Mouse (Mus musculus) inflammation-experienced regulatory T-cells (primary cell): ENCODE data around the gene Siva1. TPM values are rescaled to one million over a fixed set of nuclear protein-coding genes. Genes with fewer than 3 reads are reported as not detected.

Experiments used
- polyA plus RNA-seq, 2 experiments: library from polyadenylated mRNA; unstranded; fragments of 100-300 nt; shearing (Covaris generic); gene quantifications; one replicate each; pipeline ENCODE4 v1.2.1; 2017

The Siva1 gene
- polyA plus RNA-seq: 10 to 100 TPM; 33.8 to 36.5 TPM

DNA sequence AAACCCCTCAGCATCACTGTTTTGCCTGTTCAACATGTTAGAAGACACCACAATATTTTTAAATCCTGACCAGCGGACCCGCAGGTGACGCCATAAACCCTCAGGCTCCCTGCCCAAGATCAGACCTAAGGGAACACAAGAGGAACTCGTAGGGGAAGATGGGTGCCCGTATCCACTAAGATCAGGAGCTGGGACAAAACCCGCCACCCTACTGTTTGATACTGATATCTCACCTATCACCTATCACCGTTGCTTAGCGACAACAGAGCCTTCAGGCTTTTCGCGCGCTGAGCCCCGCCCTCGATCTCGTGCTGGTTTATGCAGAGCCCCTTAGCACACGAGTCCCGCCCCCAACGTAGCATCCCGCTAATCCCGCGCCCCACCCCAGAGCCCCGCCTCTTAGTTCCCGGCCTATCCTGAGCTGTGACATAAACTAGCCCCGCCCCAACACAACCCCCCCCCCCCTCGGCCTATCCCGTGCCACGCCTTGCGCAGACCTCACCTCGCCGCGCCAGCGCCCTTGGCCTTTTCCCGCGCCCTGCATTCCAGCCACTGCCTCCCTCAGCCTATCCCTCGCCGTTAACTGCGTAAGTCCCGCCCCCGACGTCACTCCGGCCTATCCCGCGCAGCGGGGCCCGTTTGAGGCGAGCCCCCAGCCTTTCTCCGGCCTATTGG is at the start of gene Siva1:
Gene Siva1, plus strand, starts transcription at position 500 of the 675 bp plus-strand sequence.

DNA sequence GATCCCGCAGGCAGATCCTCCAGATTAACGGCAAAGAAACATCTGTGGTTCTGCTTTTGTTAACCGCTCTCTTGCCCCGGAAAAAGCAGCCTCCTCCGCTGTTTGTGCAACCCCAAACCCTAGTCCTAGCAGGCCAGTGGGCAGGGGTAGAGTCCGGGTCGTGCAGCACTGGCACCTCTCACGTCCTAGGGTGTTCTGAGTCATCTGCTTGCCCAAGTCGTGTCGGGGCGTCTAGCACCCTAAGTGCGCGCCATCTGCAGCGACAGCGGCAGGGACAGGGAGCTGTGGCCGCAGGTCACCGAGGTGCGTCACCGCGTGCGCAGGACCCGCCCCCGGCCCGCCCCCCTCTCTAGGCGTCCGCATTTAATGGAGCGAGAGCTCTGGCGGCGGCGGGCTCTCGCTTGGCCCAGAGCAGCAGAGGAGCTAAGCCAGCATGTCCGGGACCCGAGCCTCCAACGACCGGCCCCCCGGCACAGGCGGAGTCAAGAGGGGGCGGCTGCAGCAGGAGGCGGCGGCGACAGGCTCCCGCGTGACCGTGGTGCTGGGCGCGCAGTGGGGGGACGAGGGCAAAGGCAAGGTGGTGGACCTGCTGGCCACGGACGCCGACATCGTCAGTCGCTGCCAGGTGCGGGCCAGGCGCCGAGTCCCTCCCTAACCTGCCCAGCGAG is 24.7 kb upstream of the Siva1 start, which contains the start of gene Adssl1:
Gene Adssl1, plus strand, starts transcription at position 360 of the 668 bp plus-strand sequence.

DNA sequence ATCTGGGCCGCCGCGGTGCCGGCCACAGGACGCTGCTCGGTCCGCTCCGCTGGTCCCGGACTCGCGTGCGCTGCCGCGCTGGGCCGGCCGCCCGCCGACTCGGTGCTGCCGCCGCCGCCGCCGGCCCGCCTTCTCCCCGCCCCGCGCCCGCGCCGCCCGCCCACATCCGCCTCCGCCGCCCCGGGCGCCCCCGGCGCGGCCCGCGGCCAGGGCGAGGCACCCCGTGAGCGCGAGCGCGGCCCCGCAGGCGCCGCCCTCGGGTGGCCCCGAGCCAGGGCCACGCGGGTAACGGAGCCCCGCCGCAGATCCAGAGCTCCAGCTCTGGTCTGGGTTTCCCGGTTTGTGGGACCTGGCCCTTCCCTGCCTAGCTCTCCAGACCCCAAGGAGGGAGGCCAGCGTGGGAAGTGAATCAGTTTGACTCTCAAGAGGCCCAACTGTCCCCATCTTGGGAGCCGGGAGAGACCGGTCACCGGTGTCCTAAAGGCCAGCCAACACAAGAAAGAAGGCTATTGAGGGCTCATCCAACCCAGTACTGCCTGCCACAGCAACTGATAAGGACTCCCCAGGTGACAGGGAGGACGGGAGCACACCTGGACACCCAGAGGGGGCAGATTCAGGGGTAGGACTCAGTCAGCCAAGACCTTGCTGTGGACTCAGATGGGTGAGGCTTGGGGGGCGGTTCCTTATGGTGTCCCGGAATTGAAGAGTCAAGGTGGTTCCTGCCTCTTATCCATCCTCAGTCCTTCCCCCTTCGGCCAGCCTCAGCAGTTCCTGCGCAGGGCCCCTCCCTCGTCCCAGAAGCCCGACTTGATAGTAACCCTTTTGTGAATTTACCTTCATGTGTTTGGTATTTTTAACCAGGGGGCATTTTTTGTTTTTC is 29.9 kb downstream of the Siva1 start, which contains the start of gene Akt1:
Gene Akt1, minus strand, starts transcription at position 753 of the 880 bp plus-strand sequence.

DNA sequence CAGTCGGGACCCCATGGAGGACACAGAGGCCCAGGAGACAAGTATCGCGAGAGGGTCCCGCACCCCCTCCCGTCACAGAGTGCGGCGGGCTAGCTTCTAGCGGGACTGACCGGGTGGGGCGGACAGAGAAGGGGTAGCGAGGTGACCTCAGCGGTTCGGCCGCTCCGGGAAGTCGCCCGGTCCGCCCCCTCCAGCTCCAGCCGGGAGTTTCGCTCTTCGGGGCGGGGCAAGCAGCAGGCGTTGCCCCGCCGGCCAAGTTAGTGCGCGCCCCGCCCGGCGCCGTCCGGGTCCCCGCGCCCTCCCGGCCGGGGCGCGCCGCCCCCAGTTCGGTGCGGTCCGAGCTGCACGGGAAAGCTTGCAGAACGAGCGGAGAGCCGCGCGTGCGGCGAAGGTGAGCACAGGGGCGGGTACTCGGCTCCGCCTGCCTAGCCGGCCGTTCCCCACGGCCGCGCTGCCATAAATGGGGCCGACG is 34.1 kb downstream of the Siva1 start, which contains the start of gene Zbtb42:
Gene Zbtb42, plus strand, starts transcription at position 274 of the 472 bp plus-strand sequence.

Other genes with a start within 250 kb of the Siva1 start
- under 1 TPM in 1 of 2 experiments, not detected in 1; 0.44 TPM for gene A530016L24Rik, start 155.2 kb upstream of the Siva1 start, polyA plus RNA-seq
- under 1 TPM; 0.13 to 0.81 TPM for gene Tmem179, start 127.9 kb upstream of the Siva1 start, polyA plus RNA-seq
- 10 to 100 TPM; 13.0 to 22.7 TPM for gene Inf2, start 55.9 kb upstream of the Siva1 start, polyA plus RNA-seq
- gene Adssl1, start 24.6 kb upstream of the Siva1 start, polyA plus RNA-seq: 1 to 10 TPM; 1.8 to 5.6 TPM
- gene Akt1, start 30.2 kb downstream of the Siva1 start, polyA plus RNA-seq: 100 to 1,000 TPM; 163 to 181 TPM
- gene Zbtb42, start 34.1 kb downstream of the Siva1 start, polyA plus RNA-seq: 1 to 10 TPM; 3.5 to 5.5 TPM
- gene Cep170b, start 75.8 kb downstream of the Siva1 start, polyA plus RNA-seq: 10 to 100 TPM in 1 of 2 experiments, 1 to 10 TPM in 1; 9.6 to 20.3 TPM
- gene Pld4, start 116.0 kb downstream of the Siva1 start, polyA plus RNA-seq: 10 to 100 TPM in 1 of 2 experiments, 1 to 10 TPM in 1; 1.3 to 18.1 TPM
- not detected for gene Ahnak2, start 158.0 kb downstream of the Siva1 start, polyA plus RNA-seq
- under 1 TPM in 1 of 2 experiments, not detected in 1; 0.82 TPM for gene Clba1, start 164.3 kb downstream of the Siva1 start, polyA plus RNA-seq
- 10 to 100 TPM; 69.2 to 88.8 TPM for gene Cdca4, start 184.7 kb downstream of the Siva1 start, polyA plus RNA-seq
- gene Gpr132, start 223.5 kb downstream of the Siva1 start, polyA plus RNA-seq: 10 to 100 TPM; 32.3 to 44.6 TPM